Mouse (Mus musculus): ENCODE measurements at regions not wholly inside any gene's neighbourhood (a gene's known extent, or its start where the extent isn't known, plus 50 kb on each side); places are given as distances from the start of the nearest gene placed in this dataset.
A peak's percentile ranks its signal among the peaks of the same experiment; 100 is the strongest.

- no peak for DNase-seq
- H3K4me2 ChIP-seq (ENCODE audit: low read depth, low read length): no peak overlapping the region
- H3K9ac ChIP-seq (replicated peaks): no peak overlapping the region
- no peak for TF ChIP-seq EP300 (IDR thresholded peaks at IDR 0.05; ENCODE audit: low read depth)
- TF ChIP-seq CTCF (IDR thresholded peaks at IDR 0.05; ENCODE audit: low read depth): no peak
- H3K36me3 ChIP-seq (replicated peaks; ENCODE audit: insufficient read depth, low read length): no peaks in the 10 kb centered on the region
- no peaks in the 10 kb centered on the region for H3K27me3 ChIP-seq (ENCODE audit: insufficient read depth, low read length)
- 73% methylated on average over 2 of the region's 2 CpGs for WGBS (ENCODE audit: insufficient replicate concordance)
- no peaks in the 10 kb centered on the region for H3K4me1 ChIP-seq (ENCODE audit: insufficient read depth)
- no peak overlapping the region for H3K4me3 ChIP-seq (ENCODE audit: low read depth, low read length)
- no peaks in the 10 kb centered on the region for H3K9me3 ChIP-seq (ENCODE audit: low read length)
- no peak overlapping the region for H3K27ac ChIP-seq (ENCODE audit: low read depth)
- no peak for ATAC-seq
Measured at GRCm38 (mm10) chr3:14975203-14975602, 89.1 kb downstream of the Car2 start.

- H3K4me2 ChIP-seq (ENCODE audit: low read depth, low read length): no peak overlapping the region
- no peak for TF ChIP-seq CTCF (IDR thresholded peaks at IDR 0.05; ENCODE audit: low read depth)
- TF ChIP-seq EP300 (IDR thresholded peaks at IDR 0.05; ENCODE audit: low read depth): no peak
- H3K9ac ChIP-seq (replicated peaks): no peak overlapping the region
- H3K27ac ChIP-seq (ENCODE audit: low read depth): no peak overlapping the region
- no peak for DNase-seq
- 70% methylated on average over 5 of the region's 5 CpGs for WGBS (ENCODE audit: insufficient replicate concordance)
- no peak for ATAC-seq
- H3K27me3 ChIP-seq (ENCODE audit: insufficient read depth, low read length): no peaks in the 10 kb centered on the region
- H3K4me3 ChIP-seq (ENCODE audit: low read depth, low read length): no peak overlapping the region
- H3K36me3 ChIP-seq (replicated peaks; ENCODE audit: insufficient read depth, low read length): no peaks in the 10 kb centered on the region
- no peaks in the 10 kb centered on the region for H3K4me1 ChIP-seq (ENCODE audit: insufficient read depth)
- H3K9me3 ChIP-seq (ENCODE audit: low read length): no peaks in the 10 kb centered on the region
Measured at GRCm38 (mm10) chr3:14979116-14979613, 93.1 kb downstream of the Car2 start.

GRCm38 (mm10) chr3:14989635-14990034, 103.6 kb downstream of the Car2 start:
- ATAC-seq (no peak), DNase-seq (no peak)
- H3K27ac ChIP-seq (ENCODE audit: low read depth): no peak overlapping the region
- no peaks in the 10 kb centered on the region for H3K4me1 ChIP-seq (ENCODE audit: insufficient read depth)
- no peak overlapping the region for H3K9ac ChIP-seq (replicated peaks)
- TF ChIP-seq EP300 (IDR thresholded peaks at IDR 0.05; ENCODE audit: low read depth): no peak
- no peak for TF ChIP-seq CTCF (IDR thresholded peaks at IDR 0.05; ENCODE audit: low read depth)
- WGBS (ENCODE audit: insufficient replicate concordance): 26% methylated on average over 3 of the region's 3 CpGs
- no peaks in the 10 kb centered on the region for H3K36me3 ChIP-seq (replicated peaks; ENCODE audit: insufficient read depth, low read length)
- no peaks in the 10 kb centered on the region for H3K9me3 ChIP-seq (ENCODE audit: low read length)
- no peaks in the 10 kb centered on the region for H3K27me3 ChIP-seq (ENCODE audit: insufficient read depth, low read length)
- H3K4me3 ChIP-seq (ENCODE audit: low read depth, low read length): no peak overlapping the region
- H3K4me2 ChIP-seq (ENCODE audit: low read depth, low read length): no peak overlapping the region

GRCm38 (mm10) chr3:14993936-14994335, 107.9 kb downstream of the Car2 start:
- Histone ChIP-seq H3K4me3 (ENCODE audit: low read depth, low read length) (no peak overlapping the region), H3K9ac (replicated peaks) (no peak overlapping the region), H3K36me3 (replicated peaks; ENCODE audit: insufficient read depth, low read length) (no peaks in the 10 kb centered on the region), H3K27ac (ENCODE audit: low read depth) (no peak overlapping the region), H3K4me2 (ENCODE audit: low read depth, low read length) (no peak overlapping the region), H3K9me3 (ENCODE audit: low read length) (no peaks in the 10 kb centered on the region), H3K4me1 (ENCODE audit: insufficient read depth) (no peaks in the 10 kb centered on the region), H3K27me3 (ENCODE audit: insufficient read depth, low read length) (no peaks in the 10 kb centered on the region)
- ATAC-seq (no peak), DNase-seq (no peak)
- 69% methylated on average over 2 of the region's 2 CpGs for WGBS (ENCODE audit: insufficient replicate concordance)
- TF ChIP-seq CTCF (IDR thresholded peaks at IDR 0.05; ENCODE audit: low read depth) (no peak), EP300 (IDR thresholded peaks at IDR 0.05; ENCODE audit: low read depth) (no peak)

- WGBS (ENCODE audit: insufficient replicate concordance): 40% methylated on average over 3 of the region's 3 CpGs
- no peak for ATAC-seq
- DNase-seq: no peak
- H3K4me3 ChIP-seq (ENCODE audit: low read depth, low read length): no peak overlapping the region
- no peak overlapping the region for H3K27ac ChIP-seq (ENCODE audit: low read depth)
- H3K4me2 ChIP-seq (ENCODE audit: low read depth, low read length): no peak overlapping the region
- no peaks in the 10 kb centered on the region for H3K9me3 ChIP-seq (ENCODE audit: low read length)
- TF ChIP-seq CTCF (IDR thresholded peaks at IDR 0.05; ENCODE audit: low read depth) (no peak), EP300 (IDR thresholded peaks at IDR 0.05; ENCODE audit: low read depth) (peak; percentile 66)
- no peak overlapping the region for H3K9ac ChIP-seq (replicated peaks)
- H3K27me3 ChIP-seq (ENCODE audit: insufficient read depth, low read length): no peaks in the 10 kb centered on the region
- H3K36me3 ChIP-seq (replicated peaks; ENCODE audit: insufficient read depth, low read length): no peaks in the 10 kb centered on the region
- H3K4me1 ChIP-seq (ENCODE audit: insufficient read depth): no peaks in the 10 kb centered on the region
Measured at GRCm38 (mm10) chr3:14997241-14997640, 111.2 kb downstream of the Car2 start.

GRCm38 (mm10) chr3:14998521-14998920, 112.4 kb downstream of the Car2 start:
- H3K27me3 ChIP-seq (ENCODE audit: insufficient read depth, low read length): no peaks in the 10 kb centered on the region
- no peak for ATAC-seq
- H3K9ac ChIP-seq (replicated peaks): no peak overlapping the region
- H3K4me3 ChIP-seq (ENCODE audit: low read depth, low read length): no peak overlapping the region
- WGBS (ENCODE audit: insufficient replicate concordance): 72% methylated on average over 2 of the region's 2 CpGs
- H3K9me3 ChIP-seq (ENCODE audit: low read length): no peaks in the 10 kb centered on the region
- DNase-seq: no peak
- H3K4me1 ChIP-seq (ENCODE audit: insufficient read depth): no peaks in the 10 kb centered on the region
- no peaks in the 10 kb centered on the region for H3K36me3 ChIP-seq (replicated peaks; ENCODE audit: insufficient read depth, low read length)
- H3K4me2 ChIP-seq (ENCODE audit: low read depth, low read length): no peak overlapping the region
- no peak for TF ChIP-seq CTCF (IDR thresholded peaks at IDR 0.05; ENCODE audit: low read depth)
- no peak for TF ChIP-seq EP300 (IDR thresholded peaks at IDR 0.05; ENCODE audit: low read depth)
- no peak overlapping the region for H3K27ac ChIP-seq (ENCODE audit: low read depth)

- no peak for TF ChIP-seq EP300 (IDR thresholded peaks at IDR 0.05; ENCODE audit: low read depth)
- no peak for TF ChIP-seq CTCF (IDR thresholded peaks at IDR 0.05; ENCODE audit: low read depth)
- H3K4me2 ChIP-seq (ENCODE audit: low read depth, low read length): no peak overlapping the region
- H3K36me3 ChIP-seq (replicated peaks; ENCODE audit: insufficient read depth, low read length): no peaks in the 10 kb centered on the region
- no peak for DNase-seq
- no peaks in the 10 kb centered on the region for H3K9me3 ChIP-seq (ENCODE audit: low read length)
- no peaks in the 10 kb centered on the region for H3K4me1 ChIP-seq (ENCODE audit: insufficient read depth)
- no peak overlapping the region for H3K9ac ChIP-seq (replicated peaks)
- no peak overlapping the region for H3K27ac ChIP-seq (ENCODE audit: low read depth)
- ATAC-seq: no peak
- H3K4me3 ChIP-seq (ENCODE audit: low read depth, low read length): no peak overlapping the region
- 76% methylated on average over 1 of the region's 1 CpGs for WGBS (ENCODE audit: insufficient replicate concordance)
- H3K27me3 ChIP-seq (ENCODE audit: insufficient read depth, low read length): no peaks in the 10 kb centered on the region
Measured at GRCm38 (mm10) chr3:14999411-14999810, 113.3 kb downstream of the Car2 start.
